Mouse (Mus musculus) heart, embryonic 13.5 days (tissue): ENCODE results near the gene Arl8b. TPM values are rescaled to one million over a fixed set of nuclear protein-coding genes. Genes with fewer than 3 reads are reported as not detected.

ENCODE experiments used
- ATAC-seq: fragments of 200-750 bp; cut with Nextera tagmentation; 2 replicates; pipeline ENCODE4 v1.8.0; 2017; ENCODE audit warnings: moderate TSS enrichment; ENCODE audit not compliant: insufficient number of reproducible peaks, low FRiP score, low TSS enrichment; ENCODE audit errors: extremely low read depth
- H3K27ac ChIP-seq: fragments of 300-500 bp; sonication (generic); replicated peaks from 2 replicates; pipeline ENCODE4 v1.5.1; 2015; ENCODE audit warnings: moderate library complexity, mild to moderate bottlenecking, inconsistent platforms
- H3K27me3 ChIP-seq: fragments of 300-500 bp; sonication (generic); replicated peaks from 2 replicates; pipeline ENCODE4 v1.6.1; 2015; ENCODE audit warnings: mild to moderate bottlenecking, inconsistent platforms
- H3K36me3 ChIP-seq: fragments of 300-500 bp; sonication (generic); 2 replicates; pipeline ENCODE4 v1.6.1; 2015; ENCODE audit warnings: mild to moderate bottlenecking, inconsistent platforms
- H3K4me1 ChIP-seq: fragments of 300-500 bp; sonication (generic); 2 replicates; pipeline ENCODE4 v1.6.1; 2015; ENCODE audit warnings: inconsistent platforms
- H3K4me2 ChIP-seq: fragments of 300-500 bp; sonication (generic); 2 replicates; pipeline ENCODE4 v1.6.1; 2015; ENCODE audit warnings: inconsistent platforms, mild to moderate bottlenecking, moderate library complexity
- H3K4me3 ChIP-seq: fragments of 300-500 bp; sonication (generic); 2 replicates; pipeline ENCODE4 v1.5.1; 2015; ENCODE audit warnings: moderate library complexity, mild to moderate bottlenecking, inconsistent platforms
- H3K9ac ChIP-seq: fragments of 300-500 bp; sonication (generic); 2 replicates; pipeline ENCODE4 v1.6.1; 2015; ENCODE audit warnings: inconsistent platforms, mild to moderate bottlenecking, moderate library complexity
- H3K9me3 ChIP-seq: fragments of 300-500 bp; sonication (generic); 2 replicates; pipeline ENCODE4 v1.6.1; 2016; ENCODE audit warnings: inconsistent platforms
- whole genome bisulfite sequencing: fragments of 180-500 bp; shearing (Covaris S2); methylation state at CpG from one replicate; pipeline ENCODE4 v1.1.7; 2015; ENCODE audit warnings: mixed read lengths; 5-methylcytosine and 5-hydroxymethylcytosine counted together
- polyA plus RNA-seq: library from polyadenylated mRNA; unstranded; fragments of >200 nt; fragmentation: Nextera tagmentation; extraction: Ambion mirVana; gene quantifications from 2 replicates; pipeline ENCODE4 v1.2.1, GENCODE M21; 2015

Arl8b gene
- 57.8 and 63.2 TPM in 2 replicates for polyA plus RNA-seq

- peaks cover 22% of the 10 kb centered on the region for H3K4me1 ChIP-seq
- no peaks in the 10 kb centered on the region for H3K36me3 ChIP-seq
- peak within 1 kb of the TSS; percentile 99 for H3K9ac ChIP-seq
- H3K27me3 ChIP-seq, result no peaks in the 10 kb centered on the region
- peak; percentile 91 for ATAC-seq
- WGBS, result 10% methylated on average over 36 of the region's 36 CpGs
- peak within 1 kb of the TSS; percentile 88 for H3K27ac ChIP-seq
- no peaks in the 10 kb centered on the region for H3K9me3 ChIP-seq
- H3K4me3 ChIP-seq, result peak within 1 kb of the TSS; percentile 100
- peak within 1 kb of the TSS; percentile 82 for H3K4me2 ChIP-seq
Measured at GRCm38 (mm10) chr6:108782526-108783183, at the start of gene Arl8b. TSS of gene Arl8b (plus strand) at chr6:108783099.

GRCm38 (mm10) chr6:108735910-108736750 is 46.8 kb upstream of the Arl8b start:
- Histone ChIP-seq H3K4me1 (no peaks in the 10 kb centered on the region), H3K9ac (no peak overlapping the region), H3K27me3 (no peaks in the 10 kb centered on the region), H3K4me3 (no peak overlapping the region), H3K27ac (no peak overlapping the region), H3K9me3 (no peaks in the 10 kb centered on the region), H3K4me2 (no peak overlapping the region), H3K36me3 (no peaks in the 10 kb centered on the region)
- ATAC-seq, result no peak
- 49% methylated on average over 9 of the region's 9 CpGs for WGBS

- WGBS, result 67% methylated on average over 9 of the region's 9 CpGs
- H3K9me3 ChIP-seq, result no peaks in the 10 kb centered on the region
Measured at GRCm38 (mm10) chr6:108738463-108739203, 44.3 kb upstream of the Arl8b start.

GRCm38 (mm10) chr6:108740579-108740978 is 42.3 kb upstream of the Arl8b start:
- Histone ChIP-seq H3K4me2 (no peak overlapping the region), H3K36me3 (no peaks in the 10 kb centered on the region), H3K27me3 (no peaks in the 10 kb centered on the region), H3K9me3 (no peaks in the 10 kb centered on the region), H3K9ac (no peak overlapping the region), H3K4me1 (no peaks in the 10 kb centered on the region), H3K4me3 (no peak overlapping the region), H3K27ac (no peak overlapping the region)
- 65% methylated on average over 4 of the region's 4 CpGs for WGBS
- ATAC-seq, result no peak

More at GRCm38 (mm10) chr6:108738463-108739203, 44.3 kb upstream of the Arl8b start:
- Histone ChIP-seq H3K36me3 (no peaks in the 10 kb centered on the region), H3K4me1 (no peaks in the 10 kb centered on the region), H3K9ac (no peak overlapping the region), H3K4me2 (no peak overlapping the region), H3K27ac (no peak overlapping the region), H3K27me3 (no peaks in the 10 kb centered on the region), H3K4me3 (no peak overlapping the region)
- no peak for ATAC-seq

- Histone ChIP-seq H3K27ac (no peak overlapping the region), H3K9me3 (no peaks in the 10 kb centered on the region), H3K27me3 (no peaks in the 10 kb centered on the region), H3K4me2 (no peak overlapping the region), H3K4me3 (no peak overlapping the region), H3K9ac (no peak overlapping the region), H3K4me1 (no peaks in the 10 kb centered on the region), H3K36me3 (no peaks in the 10 kb centered on the region)
- WGBS, result 67% methylated on average over 5 of the region's 5 CpGs
- ATAC-seq, result no peak
Measured at GRCm38 (mm10) chr6:108743730-108744129, 39.2 kb upstream of the Arl8b start.

- Histone ChIP-seq H3K9ac (no peak overlapping the region), H3K4me2 (no peak overlapping the region), H3K27me3 (no peaks in the 10 kb centered on the region), H3K4me1 (no peaks in the 10 kb centered on the region), H3K27ac (no peak overlapping the region), H3K9me3 (no peaks in the 10 kb centered on the region), H3K36me3 (no peaks in the 10 kb centered on the region), H3K4me3 (no peak overlapping the region)
- 77% methylated on average over 7 of the region's 7 CpGs for WGBS
- ATAC-seq, result no peak
Measured at GRCm38 (mm10) chr6:108751324-108751723, 31.6 kb upstream of the Arl8b start.

- Histone ChIP-seq H3K4me3 (no peak overlapping the region), H3K9ac (no peak overlapping the region), H3K36me3 (no peaks in the 10 kb centered on the region), H3K27ac (no peak overlapping the region), H3K4me1 (no peaks in the 10 kb centered on the region), H3K4me2 (no peak overlapping the region), H3K9me3 (no peaks in the 10 kb centered on the region), H3K27me3 (no peaks in the 10 kb centered on the region)
- no peak for ATAC-seq
- WGBS, result 51% methylated on average over 5 of the region's 5 CpGs
Measured at GRCm38 (mm10) chr6:108752395-108752794, 30.5 kb upstream of the Arl8b start.

GRCm38 (mm10) chr6:108753536-108753935 is 29.4 kb upstream of the Arl8b start:
- ATAC-seq, result no peak
- Histone ChIP-seq H3K4me2 (no peak overlapping the region), H3K36me3 (no peaks in the 10 kb centered on the region), H3K4me1 (no peaks in the 10 kb centered on the region), H3K4me3 (no peak overlapping the region), H3K9me3 (no peaks in the 10 kb centered on the region), H3K9ac (no peak overlapping the region), H3K27me3 (no peaks in the 10 kb centered on the region), H3K27ac (no peak overlapping the region)
- 80% methylated on average over 1 of the region's 1 CpGs for WGBS

- H3K27me3 ChIP-seq, result no peaks in the 10 kb centered on the region
- no peaks in the 10 kb centered on the region for H3K4me1 ChIP-seq
- H3K4me3 ChIP-seq, result no peak overlapping the region
- H3K9me3 ChIP-seq, result no peaks in the 10 kb centered on the region
- H3K36me3 ChIP-seq, result no peaks in the 10 kb centered on the region
- no peak overlapping the region for H3K9ac ChIP-seq
- no peak for ATAC-seq
- H3K27ac ChIP-seq, result no peak overlapping the region
- 72% methylated on average over 1 of the region's 1 CpGs for WGBS
- H3K4me2 ChIP-seq, result no peak overlapping the region
Measured at GRCm38 (mm10) chr6:108754376-108754775, 28.5 kb upstream of the Arl8b start.

- H3K4me1 ChIP-seq, result no peaks in the 10 kb centered on the region
- no peak overlapping the region for H3K4me3 ChIP-seq
- no peak overlapping the region for H3K4me2 ChIP-seq
- H3K36me3 ChIP-seq, result no peaks in the 10 kb centered on the region
- 82% methylated on average over 7 of the region's 7 CpGs for WGBS
- 0 out of 2 replicates have a peak, but pooled peaks cover 2% of the 10 kb centered on the region for H3K27me3 ChIP-seq
- H3K27ac ChIP-seq, result no peak overlapping the region
- no peak overlapping the region for H3K9ac ChIP-seq
- H3K9me3 ChIP-seq, result no peaks in the 10 kb centered on the region
- no peak for ATAC-seq
Measured at GRCm38 (mm10) chr6:108755936-108756335, 27.0 kb upstream of the Arl8b start.

- no peak overlapping the region for H3K4me2 ChIP-seq
- H3K4me1 ChIP-seq, result no peaks in the 10 kb centered on the region
- H3K9me3 ChIP-seq, result no peaks in the 10 kb centered on the region
- H3K4me3 ChIP-seq, result no peak overlapping the region
- ATAC-seq, result no peak
- no peak overlapping the region for H3K9ac ChIP-seq
- H3K27me3 ChIP-seq, result 0 out of 2 replicates have a peak, but pooled peaks cover 3% of the 10 kb centered on the region
- no peaks in the 10 kb centered on the region for H3K36me3 ChIP-seq
- 64% methylated on average over 10 of the region's 10 CpGs for WGBS
- no peak overlapping the region for H3K27ac ChIP-seq
Measured at GRCm38 (mm10) chr6:108758997-108759697, 23.8 kb upstream of the Arl8b start.
